Mouse (Mus musculus) splenic B cell, adult 2 months (primary cell): Measurements from ENCODE around the gene Stradb.
A peak's percentile ranks its signal among the peaks of the same experiment; 100 is the strongest.
"Not testable (repeated sequence)": the region's sequence is repeated elsewhere in the genome, so short reads cannot be mapped to it uniquely, and the experiment has no call there.

Source experiments
- DNase-seq: peaks from one replicate; pipeline ENCODE4 v3.0.0-alpha.2; 2011; ENCODE audit warnings: low read depth, low spot score
- H3K27me3 ChIP-seq: 2 replicates; pipeline ENCODE4 v1.6.1; 2012; ENCODE audit warnings: mild to moderate bottlenecking, low read length, moderate library complexity, mixed read lengths; ENCODE audit not compliant: control insufficient read depth, poor library complexity, insufficient read depth, severe bottlenecking
- H3K36me3 ChIP-seq: 2 replicates; pipeline ENCODE4 v1.6.1; 2012; ENCODE audit warnings: mild to moderate bottlenecking, low read length, moderate library complexity, mixed read lengths; ENCODE audit not compliant: control insufficient read depth, poor library complexity, insufficient read depth, severe bottlenecking

The Stradb gene

GRCm38 (mm10) chr1:58954578-58955410 is 18.5 kb upstream of the Stradb start:
- Histone ChIP-seq H3K27me3 (no peaks in the 10 kb centered on the region), H3K36me3 (no peaks in the 10 kb centered on the region)
- no peak for DNase-seq

DNA sequence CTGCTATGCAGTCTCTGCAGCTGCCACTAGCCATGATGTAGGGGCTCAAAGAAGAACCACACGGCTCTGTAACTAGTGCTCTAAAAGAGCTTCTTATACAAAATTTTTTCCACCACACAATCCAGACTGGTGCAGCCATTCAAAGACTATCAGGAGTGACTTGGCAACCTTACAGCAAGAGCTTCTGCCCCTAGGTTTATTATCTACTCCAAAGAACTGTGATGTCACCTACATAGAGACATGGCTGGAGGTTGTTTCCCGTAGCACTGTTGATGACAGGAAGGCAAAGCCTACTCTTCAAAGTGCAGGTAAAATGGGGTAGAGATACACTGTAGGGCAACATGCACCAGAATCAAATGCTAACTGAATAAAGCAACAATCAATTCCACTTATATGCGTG is 17.6 kb upstream of the Stradb start:
- DNase-seq = peak; percentile 8
- no peaks in the 10 kb centered on the region for H3K36me3 ChIP-seq
- H3K27me3 ChIP-seq = no peaks in the 10 kb centered on the region

DNA sequence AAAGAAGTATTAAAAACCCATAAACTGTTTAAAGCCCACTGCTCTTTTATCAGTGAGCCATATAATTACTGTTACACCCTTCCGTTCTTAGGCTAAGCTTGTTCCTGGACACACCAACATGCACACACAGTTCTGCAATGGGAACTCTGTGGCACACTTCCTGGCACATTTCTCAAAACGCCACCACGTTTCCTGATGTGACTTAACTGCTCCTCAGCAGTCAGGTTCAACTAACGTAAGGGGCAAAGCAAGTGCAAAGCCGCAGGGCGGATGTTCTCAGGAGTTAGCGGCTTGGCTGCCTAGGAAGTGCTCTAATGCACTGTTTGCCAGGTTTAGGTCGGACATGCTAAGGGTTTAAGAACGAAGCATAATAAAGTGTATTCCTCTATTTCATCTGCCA is 17.1 kb upstream of the Stradb start:
- peak; percentile 65 for DNase-seq
- no peaks in the 10 kb centered on the region for H3K27me3 ChIP-seq
- H3K36me3 ChIP-seq = no peaks in the 10 kb centered on the region

GRCm38 (mm10) chr1:58957931-58958330 is 15.4 kb upstream of the Stradb start:
- DNase-seq = no peak
- no peaks in the 10 kb centered on the region for H3K36me3 ChIP-seq

GRCm38 (mm10) chr1:58958789-58959526 is 14.4 kb upstream of the Stradb start:
- H3K27me3 ChIP-seq, DNase-seq, H3K36me3 ChIP-seq: not testable (repeated sequence)

More at GRCm38 (mm10) chr1:58957931-58958330, 15.4 kb upstream of the Stradb start:
- no peaks in the 10 kb centered on the region for H3K27me3 ChIP-seq

DNA sequence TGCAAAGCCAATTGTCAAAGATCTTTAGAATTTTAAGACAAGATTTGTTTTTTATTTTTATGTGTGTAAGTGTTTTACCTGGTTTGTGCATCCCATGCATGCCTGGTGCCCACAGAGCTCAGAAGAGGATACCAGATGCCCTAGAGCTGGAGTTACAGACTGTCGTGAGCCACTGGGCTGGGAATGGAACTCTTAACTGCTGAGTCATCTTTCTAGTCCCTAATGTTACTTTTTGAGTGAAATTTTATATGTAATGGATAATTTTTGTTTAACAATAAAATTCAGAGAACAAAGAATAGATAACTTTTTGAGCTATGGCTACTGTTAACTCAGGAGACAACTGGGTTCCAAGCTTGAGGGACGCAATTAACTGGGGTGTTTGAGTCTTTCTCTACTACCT is 13.6 kb upstream of the Stradb start:
- H3K27me3 ChIP-seq = no peaks in the 10 kb centered on the region
- no peak for DNase-seq
- no peaks in the 10 kb centered on the region for H3K36me3 ChIP-seq

DNA sequence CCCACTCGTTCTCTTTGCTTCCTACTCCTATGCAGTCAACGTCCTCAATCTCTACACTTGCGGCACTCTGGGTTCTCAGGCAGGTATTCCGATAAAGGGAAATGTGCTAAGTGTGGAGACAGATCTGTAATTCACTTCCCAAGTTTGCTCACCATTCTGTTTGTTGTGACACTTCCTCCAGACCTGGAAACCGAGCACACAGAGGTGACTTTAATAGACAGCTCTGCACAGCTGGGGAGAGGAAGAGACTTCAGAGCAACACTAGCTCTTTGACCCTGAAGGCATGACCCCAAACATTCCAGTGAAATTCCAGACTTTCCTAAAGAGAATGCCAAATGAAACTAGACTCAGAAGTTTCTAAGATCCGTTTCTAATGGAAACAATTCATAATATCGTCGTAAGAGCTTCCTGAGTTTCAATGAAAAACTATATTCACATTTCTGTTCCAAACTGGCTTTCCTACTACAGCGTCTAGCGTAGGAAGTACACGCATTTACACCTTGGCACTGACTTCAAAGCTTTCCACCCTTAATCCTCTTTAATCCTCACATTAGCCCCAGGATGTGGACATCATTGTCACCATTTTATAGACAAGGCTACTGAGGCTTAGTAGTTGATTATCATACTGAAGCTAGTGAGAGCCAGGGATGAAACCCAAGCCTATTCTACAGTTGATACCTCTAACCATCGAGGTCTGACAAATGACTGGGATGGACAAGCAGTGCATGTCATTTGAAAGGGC is 12.0 kb upstream of the Stradb start:
- Histone ChIP-seq H3K36me3 (no peaks in the 10 kb centered on the region), H3K27me3 (no peaks in the 10 kb centered on the region)
- no peak for DNase-seq

DNA sequence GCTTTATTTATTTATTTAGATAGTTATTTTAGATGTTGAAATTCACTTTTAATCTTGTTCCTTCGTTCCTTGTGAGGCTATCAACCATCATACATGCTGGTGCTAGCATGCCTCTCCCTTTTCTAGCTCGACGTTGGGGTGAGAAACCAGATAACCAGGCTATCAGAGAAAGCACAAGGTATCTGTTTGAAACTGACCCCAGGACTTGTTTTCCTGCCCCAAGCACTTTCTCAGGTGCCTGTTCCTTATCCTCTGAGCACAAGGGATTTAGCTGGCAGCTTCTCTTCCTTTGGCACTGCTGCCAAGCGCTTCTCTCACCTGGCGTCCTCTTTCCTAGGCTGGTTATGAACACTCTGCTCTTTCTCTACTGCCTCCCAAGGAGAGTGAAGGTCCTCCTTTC is 10.9 kb upstream of the Stradb start:
- Histone ChIP-seq H3K36me3 (no peaks in the 10 kb centered on the region), H3K27me3 (no peaks in the 10 kb centered on the region)
- no peak for DNase-seq

- no peak for DNase-seq
- Histone ChIP-seq H3K36me3 (no peaks in the 10 kb centered on the region), H3K27me3 (no peaks in the 10 kb centered on the region)
Measured at GRCm38 (mm10) chr1:58962865-58963264, 10.5 kb upstream of the Stradb start.

DNA sequence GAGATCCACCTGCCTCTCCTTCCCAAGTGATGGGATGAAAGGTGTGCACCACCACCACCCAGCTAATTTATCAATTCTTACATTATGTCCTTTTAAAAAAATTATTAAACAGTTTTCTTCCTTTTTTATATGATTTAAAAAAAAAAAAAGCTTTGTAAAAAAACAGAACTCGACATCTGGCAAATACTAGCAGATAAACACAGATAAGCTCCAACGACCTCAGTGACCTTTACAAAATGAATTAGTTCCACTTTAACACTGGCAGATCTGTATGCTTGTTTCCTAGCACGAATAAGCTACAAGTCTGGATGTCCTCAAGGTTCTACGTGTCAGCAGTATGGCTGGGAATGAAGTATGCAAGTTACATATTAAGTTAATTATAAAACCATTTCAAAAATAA is 5.8 kb upstream of the Stradb start:
- DNase-seq = no peak
- H3K27me3 ChIP-seq = no peaks in the 10 kb centered on the region

GRCm38 (mm10) chr1:58970054-58970453 is 3.3 kb upstream of the Stradb start:
- Histone ChIP-seq H3K36me3 (no peaks in the 10 kb centered on the region), H3K27me3 (no peaks in the 10 kb centered on the region)
- DNase-seq = no peak

More for the DNA sequence above, 5.8 kb upstream of the Stradb start:
- H3K36me3 ChIP-seq = no peaks in the 10 kb centered on the region

GRCm38 (mm10) chr1:58971097-58971496 is 2.2 kb upstream of the Stradb start:
- no peak for DNase-seq
- no peaks in the 10 kb centered on the region for H3K36me3 ChIP-seq
- no peaks in the 10 kb centered on the region for H3K27me3 ChIP-seq

- Histone ChIP-seq H3K27me3 (no peaks in the 10 kb centered on the region), H3K36me3 (0 out of 2 replicates have a peak, but pooled peaks cover 1% of the 10 kb centered on the region)
- no peak for DNase-seq
Measured at GRCm38 (mm10) chr1:58972851-58973365, 414 bp upstream of the Stradb start.

DNA sequence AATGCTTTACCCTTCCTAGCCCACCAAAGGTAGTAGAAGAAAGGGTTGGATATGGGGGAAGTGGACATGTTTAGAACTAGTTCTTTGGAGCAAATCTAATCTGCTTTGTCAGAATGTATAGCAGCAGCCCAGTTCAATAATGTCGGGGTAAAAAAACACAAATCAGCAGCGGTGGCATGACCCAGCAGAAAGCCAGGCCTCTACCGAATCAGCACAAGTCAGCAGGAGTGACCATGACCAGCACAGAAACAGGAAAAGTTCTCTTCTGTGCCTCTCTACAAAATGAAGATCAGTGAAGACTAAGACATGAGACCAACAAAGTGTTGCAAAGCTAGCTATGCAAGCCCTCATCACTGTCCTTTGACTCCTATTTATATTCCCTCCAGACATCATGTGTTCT is 9.0 kb downstream of the Stradb start:
- Histone ChIP-seq H3K36me3 (peaks cover 4% of the 10 kb centered on the region), H3K27me3 (no peaks in the 10 kb centered on the region)
- DNase-seq = no peak
